Mouse (Mus musculus) heart, postnatal 0 days (tissue): ENCODE results near the gene Gm21970.

Experiments
- CTCF ChIP-seq: IDR thresholded peaks from 2 replicates; pipeline ENCODE4 v1.5.1; 2016; ENCODE audit warnings: antibody characterized with exemption, control low read depth, low read depth
- EP300 ChIP-seq: IDR thresholded peaks from 2 replicates; pipeline ENCODE4 v1.6.1; 2016; ENCODE audit warnings: antibody characterized with exemption, low read depth

GRCm38 (mm10) chr16:91448088-91448487, 56.6 kb downstream of the Gm21970 start:
- TF ChIP-seq CTCF = no peak
- TF ChIP-seq EP300 = no peak
